ENCODE assay signal across 13 mouse cellular contexts in the genomic region with DNA sequence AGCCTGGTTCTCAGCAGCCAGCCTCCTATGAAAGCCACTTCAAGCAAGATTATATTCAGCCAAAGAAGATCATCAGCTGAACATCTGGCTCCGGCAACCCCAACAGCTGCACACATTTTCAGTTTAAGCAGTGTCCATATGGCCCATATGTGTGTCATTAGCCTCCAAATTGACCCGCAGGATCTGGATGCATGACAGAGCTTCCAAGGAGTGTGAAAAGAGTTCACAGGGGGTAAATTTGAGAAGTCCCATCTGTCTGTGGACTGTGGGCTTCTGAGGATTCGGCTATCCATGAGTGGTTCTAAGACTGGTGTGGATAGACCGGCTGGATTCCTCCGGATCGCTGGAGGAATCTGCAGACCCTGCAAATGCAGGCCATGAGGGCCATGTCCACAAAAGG.
DNase-seq lines count a peak whose midpoint lies in the region; ATAC-seq and TF ChIP-seq lines count a peak whose summit lies in the region.
"Had no signal": no experiment of that assay in that cellular context is flagged by ENCODE, and none has a peak within 500 bp of the region (broad histone marks: within the 10 kb centered on the region; RNA-seq: fewer than 3 reads in every experiment).

No protein-coding gene starts in this region.

- DNase-seq in lung, postnatal 10 days, result no peak
- DNase-seq in neural tube, embryonic 11.5 days (ENCODE audit: low spot score), result peak; percentile 25
- no peak for DNase-seq in gastrocnemius, postnatal 25 days
- no peak for DNase-seq in heart, adult 11 months
- DNase-seq: cerebellum, adult 18-20 months; heart, postnatal 14 days; thymus, postnatal 36 days had no signal

- no peak overlapping the region for H3K9ac ChIP-seq in intestine, embryonic 16.5 days (ENCODE audit: low read depth, low read length)
- no peak overlapping the region for H3K9ac ChIP-seq in intestine, postnatal 0 days (ENCODE audit: low read depth, low read length)
- no peak overlapping the region for H3K9ac ChIP-seq in lung, embryonic 16.5 days (ENCODE audit: low read length)
- H3K9ac ChIP-seq in hindbrain, embryonic 13.5 days, result no peak overlapping the region
- no peak overlapping the region for H3K9ac ChIP-seq in neural tube, embryonic 11.5 days (ENCODE audit: low read length)
- H3K9ac ChIP-seq: embryonic facial prominence, embryonic 12.5 days; lung, embryonic 15.5 days had no signal

- TF ChIP-seq CTCF in intestine, postnatal 0 days (IDR thresholded peaks at IDR 0.05; ENCODE audit: low read depth), result no peak

- 76% methylated on average over 6 of the region's 6 CpGs for WGBS in intestine, embryonic 16.5 days
- WGBS in intestine, postnatal 0 days, result 72% methylated on average over 6 of the region's 6 CpGs
- WGBS in lung, embryonic 16.5 days, result 70% methylated on average over 6 of the region's 6 CpGs
- WGBS in hindbrain, embryonic 13.5 days, result 80% methylated on average over 6 of the region's 6 CpGs
- 70% methylated on average over 6 of the region's 6 CpGs for WGBS in neural tube, embryonic 11.5 days

- no peaks in the 10 kb centered on the region for H3K36me3 ChIP-seq in intestine, embryonic 16.5 days (ENCODE audit: control insufficient read depth, insufficient read depth, low read length)
- no peaks in the 10 kb centered on the region for H3K36me3 ChIP-seq in intestine, postnatal 0 days (ENCODE audit: control insufficient read depth, insufficient read depth)
- H3K36me3 ChIP-seq in lung, embryonic 16.5 days (ENCODE audit: control insufficient read depth, insufficient read depth, low read length), result no peaks in the 10 kb centered on the region
- H3K36me3 ChIP-seq in hindbrain, embryonic 13.5 days, result no peaks in the 10 kb centered on the region
- no peaks in the 10 kb centered on the region for H3K36me3 ChIP-seq in neural tube, embryonic 11.5 days (ENCODE audit: control insufficient read depth, insufficient read depth, low read length)
- H3K36me3 ChIP-seq: embryonic facial prominence, embryonic 12.5 days; lung, embryonic 15.5 days had no signal

- no peak overlapping the region for H3K4me2 ChIP-seq in intestine, embryonic 16.5 days (ENCODE audit: low read depth, low read length)
- no peak overlapping the region for H3K4me2 ChIP-seq in intestine, postnatal 0 days (replicated peaks; ENCODE audit: low read depth)
- H3K4me2 ChIP-seq in lung, embryonic 16.5 days (ENCODE audit: low read depth, low read length), result no peak overlapping the region
- no peak overlapping the region for H3K4me2 ChIP-seq in hindbrain, embryonic 13.5 days
- H3K4me2 ChIP-seq in neural tube, embryonic 11.5 days (ENCODE audit: low read depth), result no peak overlapping the region
- H3K4me2 ChIP-seq: embryonic facial prominence, embryonic 12.5 days; lung, embryonic 15.5 days had no signal

- H3K9me3 ChIP-seq in intestine, embryonic 16.5 days (ENCODE audit: control insufficient read depth, low read length), result no peaks in the 10 kb centered on the region
- no peaks in the 10 kb centered on the region for H3K9me3 ChIP-seq in intestine, postnatal 0 days (ENCODE audit: control insufficient read depth)
- no peaks in the 10 kb centered on the region for H3K9me3 ChIP-seq in lung, embryonic 16.5 days (ENCODE audit: control insufficient read depth, low read length)
- H3K9me3 ChIP-seq in hindbrain, embryonic 13.5 days, result no peaks in the 10 kb centered on the region
- no peaks in the 10 kb centered on the region for H3K9me3 ChIP-seq in neural tube, embryonic 11.5 days (ENCODE audit: control insufficient read depth, low read length)
- H3K9me3 ChIP-seq: embryonic facial prominence, embryonic 12.5 days; lung, embryonic 15.5 days had no signal

- no peaks in the 10 kb centered on the region for H3K27me3 ChIP-seq in intestine, embryonic 16.5 days (replicated peaks; ENCODE audit: control insufficient read depth, insufficient read depth, low read length)
- no peaks in the 10 kb centered on the region for H3K27me3 ChIP-seq in intestine, postnatal 0 days (replicated peaks; ENCODE audit: control insufficient read depth, insufficient read depth, low read length)
- no peaks in the 10 kb centered on the region for H3K27me3 ChIP-seq in lung, embryonic 16.5 days (ENCODE audit: control insufficient read depth, insufficient read depth, low read depth, low read length)
- no peaks in the 10 kb centered on the region for H3K27me3 ChIP-seq in hindbrain, embryonic 13.5 days
- no peaks in the 10 kb centered on the region for H3K27me3 ChIP-seq in neural tube, embryonic 11.5 days (ENCODE audit: control insufficient read depth, insufficient read depth, low read length)
- H3K27me3 ChIP-seq: embryonic facial prominence, embryonic 12.5 days; lung, embryonic 15.5 days had no signal

- no peaks in the 10 kb centered on the region for H3K4me1 ChIP-seq in intestine, embryonic 16.5 days (ENCODE audit: control insufficient read depth, insufficient read depth, low read length)
- no peaks in the 10 kb centered on the region for H3K4me1 ChIP-seq in intestine, postnatal 0 days (replicated peaks; ENCODE audit: control insufficient read depth, insufficient read depth, low read length)
- no peaks in the 10 kb centered on the region for H3K4me1 ChIP-seq in lung, embryonic 16.5 days (replicated peaks; ENCODE audit: control insufficient read depth, insufficient read depth, low read length)
- no peaks in the 10 kb centered on the region for H3K4me1 ChIP-seq in hindbrain, embryonic 13.5 days (replicated peaks)
- H3K4me1 ChIP-seq in neural tube, embryonic 11.5 days (ENCODE audit: control insufficient read depth, insufficient read depth, low read length), result no peaks in the 10 kb centered on the region
- H3K4me1 ChIP-seq: embryonic facial prominence, embryonic 12.5 days; lung, embryonic 15.5 days had no signal

- H3K27ac ChIP-seq in intestine, embryonic 16.5 days (ENCODE audit: low read length), result no peak overlapping the region
- no peak overlapping the region for H3K27ac ChIP-seq in intestine, postnatal 0 days (ENCODE audit: low read depth, low read length)
- no peak overlapping the region for H3K27ac ChIP-seq in lung, embryonic 16.5 days (ENCODE audit: low read length)
- no peak overlapping the region for H3K27ac ChIP-seq in hindbrain, embryonic 13.5 days
- H3K27ac ChIP-seq in neural tube, embryonic 11.5 days (ENCODE audit: low read depth, low read length), result no peak overlapping the region
- H3K27ac ChIP-seq: embryonic facial prominence, embryonic 12.5 days; lung, embryonic 15.5 days had no signal

- ATAC-seq in intestine, embryonic 16.5 days, result peak; percentile 56; the same call in 1 of the 2 replicates
- no peak for ATAC-seq in intestine, postnatal 0 days
- 0 out of 2 replicates have a peak, but pooled peaks have one; percentile 28 for ATAC-seq in lung, embryonic 16.5 days (ENCODE audit: low read depth)
- 0 out of 2 replicates have a peak, but pooled peaks have one; percentile 21 for ATAC-seq in hindbrain, embryonic 13.5 days (ENCODE audit: low FRiP score)
- no peak for ATAC-seq in neural tube, embryonic 11.5 days (ENCODE audit: insufficient read depth, low FRiP score, low TSS enrichment)

- no peak overlapping the region for H3K4me3 ChIP-seq in intestine, embryonic 16.5 days (ENCODE audit: low read length)
- H3K4me3 ChIP-seq in intestine, postnatal 0 days (ENCODE audit: low read depth, low read length), result no peak overlapping the region
- no peak overlapping the region for H3K4me3 ChIP-seq in lung, embryonic 16.5 days (ENCODE audit: low read length)
- H3K4me3 ChIP-seq in hindbrain, embryonic 13.5 days, result no peak overlapping the region
- no peak overlapping the region for H3K4me3 ChIP-seq in neural tube, embryonic 11.5 days (ENCODE audit: low read depth, low read length)
- H3K4me3 ChIP-seq: embryonic facial prominence, embryonic 12.5 days; lung, embryonic 15.5 days had no signal

Comparison
In these comparisons a context has a peak if more than half of its experiments do, and no peak if none do; other contexts are left out.
1. ATAC-seq: peak in intestine, embryonic 16.5 days (single experiment), lung, embryonic 16.5 days (single experiment) and hindbrain, embryonic 13.5 days (single experiment); none in intestine, postnatal 0 days (single experiment) and neural tube, embryonic 11.5 days (single experiment).